ENCODE assay signal across 1 mouse cellular context in genomic region chr4:101264741-101265513, GRCm38 (mm10).
TF ChIP-seq lines count a peak whose summit lies in the region.

TSS of gene Jak1 (minus strand) at chr4:101265282.

TF ChIP-seq in CH12.LX, 34 proteins besides CTCF, POLR2A, EP300 and RAD21 (continued from another document):
- TF ChIP-seq USF1 (IDR thresholded peaks at IDR 0.05; ENCODE audit: low read depth, low read length) (no peak), MEF2A (IDR thresholded peaks at IDR 0.05; ENCODE audit: borderline replicate concordance, low read depth, low read length) (peak; percentile 51), ETS1 (conservative IDR thresholded peaks at IDR 0.05; ENCODE audit: low read depth, low read length) (0 out of 2 replicates have a peak, but pooled peaks have one; percentile 17), UBTF (IDR thresholded peaks at IDR 0.05; ENCODE audit: low read depth, low read length) (0 out of 2 replicates have a peak, but pooled peaks have one; percentile 28), HCFC1 (IDR thresholded peaks at IDR 0.05; ENCODE audit: low read depth, low read length) (no peak; the same call in 1 of the 2 replicates), JUN (IDR thresholded peaks at IDR 0.05; ENCODE audit: insufficient read depth, low read depth, low read length) (no peak; the same call in 1 of the 2 replicates), E2F4 (IDR thresholded peaks at IDR 0.05; ENCODE audit: insufficient replicate concordance, low read depth, low read length) (no peak), CHD1 (IDR thresholded peaks at IDR 0.05; ENCODE audit: low read depth, low read length) (no peak), ELF1 (IDR thresholded peaks at IDR 0.05; ENCODE audit: low read depth, low read length) (peak; percentile 59; the same call in 1 of the 2 replicates), RCOR1 (conservative IDR thresholded peaks at IDR 0.05; ENCODE audit: low read depth, low read length) (no peak), NRF1 (IDR thresholded peaks at IDR 0.05; ENCODE audit: low read depth, low read length) (no peak)
